Mouse (Mus musculus) embryo, embryonic 10.5 days (tissue): ENCODE data around the gene Elp6.

Experiments used
- DNase-seq: peaks from one replicate; pipeline ENCODE4 v3.0.0-alpha.2; 2015; ENCODE audit warnings: low spot score

Elp6 gene

GRCm38 (mm10) chr9:110361299-110361698, 56.3 kb downstream of the Elp6 start:
- peak; percentile 15 for DNase-seq

- no peak for DNase-seq
Observed at GRCm38 (mm10) chr9:110362337-110362736, 57.4 kb downstream of the Elp6 start.

GRCm38 (mm10) chr9:110366746-110367145, 61.8 kb downstream of the Elp6 start:
- DNase-seq, result peak; percentile 7

- no peak for DNase-seq
Observed at GRCm38 (mm10) chr9:110369860-110370259, 64.9 kb downstream of the Elp6 start.
